Mouse (Mus musculus): ENCODE measurements at regions not wholly inside any gene's neighbourhood (a gene's known extent, or its start where the extent isn't known, plus 50 kb on each side); places are given as distances from the start of the nearest gene placed in this dataset.

GRCm38 (mm10) chr15:62222201-62222600 lies 1299.4 kb upstream of the A1bg start:
- H3K27ac ChIP-seq = no peak overlapping the region
- no peak overlapping the region for H3K4me3 ChIP-seq (replicated peaks)
- no peaks in the 10 kb centered on the region for H3K36me3 ChIP-seq
- no peak for ATAC-seq (ENCODE audit: insufficient read depth, low FRiP score, low read depth)
- no peaks in the 10 kb centered on the region for H3K4me1 ChIP-seq
- H3K9me3 ChIP-seq = no peaks in the 10 kb centered on the region
- H3K27me3 ChIP-seq (replicated peaks) = no peaks in the 10 kb centered on the region
- H3K9ac ChIP-seq = no peak overlapping the region
- H3K4me2 ChIP-seq = no peak overlapping the region
- WGBS = 90% methylated on average over 6 of the region's 6 CpGs

- Histone ChIP-seq H3K27me3 (replicated peaks) (no peaks in the 10 kb centered on the region), H3K4me3 (replicated peaks) (no peak overlapping the region), H3K27ac (no peak overlapping the region), H3K9me3 (no peaks in the 10 kb centered on the region), H3K4me2 (no peak overlapping the region), H3K36me3 (no peaks in the 10 kb centered on the region), H3K4me1 (no peaks in the 10 kb centered on the region), H3K9ac (no peak overlapping the region)
- ATAC-seq (ENCODE audit: insufficient read depth, low FRiP score, low read depth) = peak; percentile 80
- WGBS = 72% methylated on average over 8 of the region's 8 CpGs
Measured at GRCm38 (mm10) chr15:62221024-62221819, 1298.4 kb upstream of the A1bg start.

- Histone ChIP-seq H3K4me1 (no peaks in the 10 kb centered on the region), H3K27ac (no peak overlapping the region), H3K4me2 (no peak overlapping the region), H3K9me3 (no peaks in the 10 kb centered on the region), H3K36me3 (no peaks in the 10 kb centered on the region), H3K9ac (no peak overlapping the region), H3K4me3 (replicated peaks) (no peak overlapping the region), H3K27me3 (replicated peaks) (no peaks in the 10 kb centered on the region)
- WGBS = 86% methylated on average over 3 of the region's 3 CpGs
- no peak for ATAC-seq (ENCODE audit: insufficient read depth, low FRiP score, low read depth)
Measured at GRCm38 (mm10) chr15:62220620-62221019, 1297.8 kb upstream of the A1bg start.

DNA sequence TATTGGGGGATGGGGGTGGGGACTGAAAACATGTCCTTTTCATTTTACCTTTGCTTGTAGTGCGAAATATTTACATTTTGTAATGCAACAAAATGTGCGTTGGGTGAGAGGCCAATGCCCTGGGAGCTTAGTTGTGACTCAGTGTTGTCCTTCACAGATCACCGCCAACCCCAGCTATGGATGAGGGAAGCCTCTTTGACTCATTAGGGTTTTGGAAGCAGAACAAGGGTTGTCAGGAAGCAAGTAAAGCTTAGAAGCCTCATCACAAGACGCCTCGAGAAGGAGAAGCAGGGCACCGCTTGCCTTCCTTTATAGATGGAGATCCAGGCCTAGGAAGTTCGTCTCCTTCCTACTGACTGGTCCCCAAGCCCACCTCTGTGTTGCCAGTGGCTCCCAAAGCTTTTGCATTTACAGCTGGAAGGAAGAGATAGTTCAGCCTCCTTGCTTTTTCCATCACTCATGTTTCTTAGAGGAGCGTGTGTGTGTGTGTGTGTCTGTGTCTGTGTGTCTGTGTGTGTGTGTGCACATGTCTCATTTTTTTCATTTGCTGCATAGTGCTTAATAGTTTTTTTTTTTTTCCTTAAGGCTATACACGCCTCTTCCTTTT lies 1297.2 kb upstream of the A1bg start:
- H3K27ac ChIP-seq = no peak overlapping the region
- no peaks in the 10 kb centered on the region for H3K4me1 ChIP-seq
- H3K4me3 ChIP-seq (replicated peaks) = no peak overlapping the region
- 92% methylated on average over 9 of the region's 9 CpGs for WGBS
- no peaks in the 10 kb centered on the region for H3K9me3 ChIP-seq
- H3K36me3 ChIP-seq = no peaks in the 10 kb centered on the region
- H3K9ac ChIP-seq = no peak overlapping the region
- no peak for ATAC-seq (ENCODE audit: insufficient read depth, low FRiP score, low read depth)
- H3K27me3 ChIP-seq (replicated peaks) = no peaks in the 10 kb centered on the region
- no peak overlapping the region for H3K4me2 ChIP-seq

GRCm38 (mm10) chr15:62218346-62219080 lies 1295.7 kb upstream of the A1bg start:
- no peak overlapping the region for H3K27ac ChIP-seq
- WGBS = 80% methylated on average over 21 of the region's 21 CpGs
- no peak overlapping the region for H3K4me2 ChIP-seq
- no peak overlapping the region for H3K4me3 ChIP-seq (replicated peaks)
- no peaks in the 10 kb centered on the region for H3K36me3 ChIP-seq
- H3K27me3 ChIP-seq (replicated peaks) = no peaks in the 10 kb centered on the region
- H3K4me1 ChIP-seq = no peaks in the 10 kb centered on the region
- no peak overlapping the region for H3K9ac ChIP-seq
- no peaks in the 10 kb centered on the region for H3K9me3 ChIP-seq
- no peak for ATAC-seq (ENCODE audit: insufficient read depth, low FRiP score, low read depth)

GRCm38 (mm10) chr15:62216688-62217477 lies 1294.1 kb upstream of the A1bg start:
- no peak for ATAC-seq (ENCODE audit: insufficient read depth, low FRiP score, low read depth)
- Histone ChIP-seq H3K4me3 (replicated peaks) (no peak overlapping the region), H3K27ac (no peak overlapping the region), H3K9me3 (no peaks in the 10 kb centered on the region), H3K27me3 (replicated peaks) (no peaks in the 10 kb centered on the region), H3K9ac (no peak overlapping the region), H3K36me3 (no peaks in the 10 kb centered on the region), H3K4me2 (no peak overlapping the region), H3K4me1 (no peaks in the 10 kb centered on the region)
- WGBS = 74% methylated on average over 8 of the region's 8 CpGs

DNA sequence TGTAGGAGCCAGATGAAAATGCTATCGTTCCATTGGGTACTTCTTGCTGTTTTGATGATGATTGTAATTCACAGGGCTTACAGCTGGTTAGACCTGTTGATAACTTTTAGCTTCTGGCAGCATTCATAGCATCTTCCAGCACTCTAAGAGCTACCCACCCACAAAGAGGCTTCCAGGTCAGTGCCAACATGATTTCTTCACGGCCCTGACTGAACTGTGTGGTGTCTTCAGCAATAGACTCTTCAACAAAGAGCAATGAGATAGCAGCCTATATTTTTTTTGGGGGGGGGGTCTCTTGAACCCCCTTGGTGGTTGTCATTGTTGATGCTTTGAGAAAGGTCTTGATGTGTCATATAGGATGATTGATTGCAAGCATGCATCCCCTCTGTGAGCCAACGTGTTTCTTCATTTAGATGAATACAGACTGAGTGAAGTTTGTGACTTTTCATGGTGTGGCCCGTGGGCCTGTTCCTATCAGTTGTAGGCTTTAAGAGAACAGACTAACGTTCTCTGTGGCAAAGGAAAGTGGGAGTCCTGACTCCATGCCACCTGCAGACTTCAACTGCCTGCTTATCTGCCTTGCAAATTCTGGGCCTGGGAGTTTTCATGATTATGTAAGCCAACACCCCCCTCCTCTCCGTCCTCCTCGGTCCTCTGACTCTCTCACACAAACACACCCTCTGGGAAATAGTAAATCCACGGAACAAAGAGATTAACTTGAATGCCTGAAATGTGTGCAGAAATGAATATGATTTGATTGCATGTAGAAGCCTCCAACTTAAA lies 1293.0 kb upstream of the A1bg start:
- no peaks in the 10 kb centered on the region for H3K9me3 ChIP-seq
- no peak overlapping the region for H3K4me3 ChIP-seq (replicated peaks)
- no peaks in the 10 kb centered on the region for H3K36me3 ChIP-seq
- peak; percentile 38; the same call in 1 of the 2 replicates for ATAC-seq (ENCODE audit: insufficient read depth, low FRiP score, low read depth)
- no peak overlapping the region for H3K9ac ChIP-seq
- no peaks in the 10 kb centered on the region for H3K4me1 ChIP-seq
- H3K27me3 ChIP-seq (replicated peaks) = no peaks in the 10 kb centered on the region
- WGBS = 50% methylated on average over 8 of the region's 8 CpGs
- no peak overlapping the region for H3K4me2 ChIP-seq
- no peak overlapping the region for H3K27ac ChIP-seq

GRCm38 (mm10) chr15:62214300-62214699 lies 1291.5 kb upstream of the A1bg start:
- Histone ChIP-seq H3K9me3 (no peaks in the 10 kb centered on the region), H3K4me1 (no peaks in the 10 kb centered on the region), H3K27ac (no peak overlapping the region), H3K4me3 (replicated peaks) (no peak overlapping the region), H3K9ac (no peak overlapping the region), H3K27me3 (replicated peaks) (no peaks in the 10 kb centered on the region), H3K4me2 (no peak overlapping the region), H3K36me3 (no peaks in the 10 kb centered on the region)
- ATAC-seq (ENCODE audit: insufficient read depth, low FRiP score, low read depth) = no peak
- WGBS = 84% methylated on average over 4 of the region's 4 CpGs

- H3K4me1 ChIP-seq = no peaks in the 10 kb centered on the region
- H3K4me2 ChIP-seq = no peak overlapping the region
- H3K4me3 ChIP-seq (replicated peaks) = no peak overlapping the region
- H3K36me3 ChIP-seq = no peaks in the 10 kb centered on the region
- H3K9me3 ChIP-seq = no peaks in the 10 kb centered on the region
- H3K27me3 ChIP-seq (replicated peaks) = no peaks in the 10 kb centered on the region
- no peak for ATAC-seq (ENCODE audit: insufficient read depth, low FRiP score, low read depth)
- H3K27ac ChIP-seq = no peak overlapping the region
- no peak overlapping the region for H3K9ac ChIP-seq
- whole genome bisulfite sequencing = 84% methylated on average over 5 of the region's 5 CpGs
Measured at GRCm38 (mm10) chr15:62212283-62212910, 1289.6 kb upstream of the A1bg start.

DNA sequence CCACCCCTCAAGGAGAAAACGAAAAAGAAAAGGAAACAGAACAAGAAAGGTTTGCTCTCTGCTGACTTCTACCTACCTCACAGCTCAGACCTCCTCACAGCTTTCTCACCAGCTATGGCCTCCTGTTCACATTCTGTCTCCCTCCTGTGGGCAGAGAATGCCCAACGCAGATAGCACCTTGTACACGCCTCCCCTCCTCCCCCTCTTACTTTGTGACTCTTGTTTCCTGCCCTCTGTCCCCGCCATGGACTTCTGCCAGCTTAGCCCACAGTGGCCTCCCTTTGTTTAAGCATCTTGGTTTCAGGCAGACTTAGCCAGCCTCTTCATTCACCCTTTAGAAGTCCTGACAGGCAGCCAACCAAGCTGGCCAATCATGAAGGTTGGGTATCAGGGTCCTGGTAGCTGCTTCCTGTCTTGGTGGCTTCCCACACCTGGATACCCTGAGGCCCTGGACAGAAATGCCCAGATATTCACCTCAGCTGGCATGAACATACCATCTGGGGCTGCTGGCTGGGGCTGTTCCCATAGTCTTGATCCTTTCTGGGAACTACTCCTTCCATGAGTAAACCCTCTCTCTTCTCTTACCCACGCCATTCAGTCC lies 1287.2 kb upstream of the A1bg start:
- 79% methylated on average over 5 of the region's 5 CpGs for WGBS
- ATAC-seq (ENCODE audit: insufficient read depth, low FRiP score, low read depth) = no peak
- no peak overlapping the region for H3K27ac ChIP-seq
- no peaks in the 10 kb centered on the region for H3K36me3 ChIP-seq
- no peak overlapping the region for H3K4me3 ChIP-seq (replicated peaks)
- no peak overlapping the region for H3K4me2 ChIP-seq
- no peaks in the 10 kb centered on the region for H3K9me3 ChIP-seq
- H3K9ac ChIP-seq = no peak overlapping the region
- no peaks in the 10 kb centered on the region for H3K4me1 ChIP-seq
- H3K27me3 ChIP-seq (replicated peaks) = no peaks in the 10 kb centered on the region
